Mouse (Mus musculus) frontal cortex, adult (tissue): Measurements from ENCODE around the gene Gm7954.
"Not testable (repeated sequence)": the region's sequence is repeated elsewhere in the genome, so short reads cannot be mapped to it uniquely, and the experiment has no call there.

Experiments
- ATAC-seq: cut with Nextera tagmentation; 2 replicates; pipeline ENCODE4 v1.9.2; 2017; ENCODE audit warnings: mild to moderate bottlenecking, moderate library complexity, mixed read lengths; ENCODE audit not compliant: low TSS enrichment

The Gm7954 gene

DNA sequence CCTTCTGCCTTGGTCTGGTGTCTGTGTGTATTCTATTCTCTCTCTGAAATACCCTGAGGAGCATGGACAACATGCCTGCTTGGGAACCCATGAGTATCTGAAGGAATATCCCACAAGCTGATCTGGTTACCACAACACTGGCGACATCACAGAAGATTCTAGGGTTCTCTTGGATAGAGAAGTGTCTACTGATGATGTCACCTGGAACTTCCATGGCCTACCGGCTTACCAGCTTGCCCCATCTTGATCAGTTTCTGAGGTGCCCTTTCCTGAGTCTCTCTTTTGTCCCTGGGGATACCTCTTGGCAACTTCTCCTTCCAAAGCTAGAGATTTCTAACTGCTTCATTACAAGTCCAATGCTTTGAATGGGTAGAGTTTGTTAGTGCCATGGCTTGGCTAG, at the start of gene Gm7954:
Gene Gm7954 (minus strand): TSS at position 101 of the 400 bp plus-strand sequence.
- not testable (repeated sequence) for ATAC-seq

DNA sequence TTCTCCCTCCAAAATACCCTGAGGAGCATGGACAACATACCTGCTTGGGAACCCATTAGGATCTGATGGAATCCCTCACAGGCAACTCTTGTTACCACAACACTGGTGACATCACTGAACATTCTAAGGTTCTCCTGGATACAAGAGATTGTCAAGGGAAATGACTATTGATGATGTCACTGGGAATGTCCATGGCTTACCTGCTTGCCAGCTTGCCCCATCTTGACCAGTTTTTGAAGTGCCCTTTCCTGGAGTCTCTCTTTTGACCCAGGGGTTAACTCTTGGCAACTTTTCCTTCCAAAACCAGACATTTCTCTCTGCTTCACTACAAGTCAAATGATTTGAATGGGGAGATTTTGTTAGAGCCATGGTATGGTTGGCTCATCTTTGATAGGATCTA, 36.1 kb upstream of the Gm7954 start, which contains the start of gene Gm3486:
Gene Gm3486 (minus strand): TSS at position 101 of the 400 bp plus-strand sequence.
- ATAC-seq: not testable (repeated sequence)

- not testable (repeated sequence) for ATAC-seq
Measured at GRCm38 (mm10) chr14:41425393-41426075, 27.8 kb downstream of the Gm7954 start.

- ATAC-seq: not testable (repeated sequence)
Measured at GRCm38 (mm10) chr14:41424694-41425093, 28.6 kb downstream of the Gm7954 start.

GRCm38 (mm10) chr14:41408181-41408580, 45.1 kb downstream of the Gm7954 start, which contains the start of gene Gm6482:
Gene Gm6482 (minus strand): TSS chr14:41408281.
- not testable (repeated sequence) for ATAC-seq
